Mouse (Mus musculus): ENCODE results near the gene Ddx41.
"Not testable (repeated sequence)": the region's sequence is repeated elsewhere in the genome, so short reads cannot be mapped to it uniquely, and the experiment has no call there.

Ddx41 gene

DNA sequence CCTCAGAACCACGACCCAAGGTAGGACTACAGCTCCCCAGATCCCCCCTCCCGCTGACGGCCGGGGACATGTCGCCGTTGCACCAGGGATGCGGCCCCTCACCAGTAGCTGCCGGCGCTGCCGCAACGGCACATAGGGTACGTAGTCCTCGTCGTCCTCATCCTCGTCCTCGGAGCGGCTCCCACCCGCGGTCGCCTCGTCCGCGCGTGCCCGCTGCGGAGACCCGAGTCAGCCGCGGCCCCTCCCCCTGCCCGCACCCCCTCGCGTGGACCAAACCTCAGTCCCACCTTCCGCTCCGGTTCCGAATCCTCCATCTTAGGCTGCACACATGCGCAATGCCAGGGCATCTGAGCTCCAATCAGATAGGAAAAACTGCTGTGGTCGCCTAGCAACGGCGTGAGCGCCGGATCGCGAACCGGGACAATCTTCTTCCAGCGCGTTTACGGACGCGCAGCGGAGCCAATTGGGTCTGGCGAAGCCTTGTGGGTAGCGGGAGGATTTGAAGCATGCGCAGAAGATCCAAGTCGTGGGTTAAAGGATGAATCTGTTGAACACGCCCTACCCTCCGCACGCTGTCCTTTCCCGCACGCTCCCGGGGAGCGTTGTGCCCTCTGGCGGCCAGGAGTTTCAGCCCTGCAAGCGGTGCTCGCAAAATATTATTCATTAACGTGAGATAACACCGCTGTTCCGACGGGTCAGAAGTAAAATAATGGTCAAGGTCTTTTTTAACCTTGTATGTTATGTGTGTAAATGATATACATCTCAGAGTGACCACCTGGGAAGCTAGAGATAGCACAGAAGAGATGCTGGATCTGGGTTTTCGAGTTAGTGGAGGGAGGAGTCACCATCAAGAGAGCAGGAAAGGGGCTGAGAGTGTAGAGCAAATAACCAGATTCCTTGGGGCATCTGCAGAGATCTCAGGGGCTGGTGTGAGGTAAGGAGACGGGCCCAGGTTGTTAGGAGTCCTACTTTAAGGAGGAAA, at the start of gene Ddx41:
Gene Ddx41 (minus strand): TSS at position 465 of the 982 bp plus-strand sequence.
- peak; percentile 98 for DNase-seq (ENCODE audit: low read depth, low spot score)

DNA sequence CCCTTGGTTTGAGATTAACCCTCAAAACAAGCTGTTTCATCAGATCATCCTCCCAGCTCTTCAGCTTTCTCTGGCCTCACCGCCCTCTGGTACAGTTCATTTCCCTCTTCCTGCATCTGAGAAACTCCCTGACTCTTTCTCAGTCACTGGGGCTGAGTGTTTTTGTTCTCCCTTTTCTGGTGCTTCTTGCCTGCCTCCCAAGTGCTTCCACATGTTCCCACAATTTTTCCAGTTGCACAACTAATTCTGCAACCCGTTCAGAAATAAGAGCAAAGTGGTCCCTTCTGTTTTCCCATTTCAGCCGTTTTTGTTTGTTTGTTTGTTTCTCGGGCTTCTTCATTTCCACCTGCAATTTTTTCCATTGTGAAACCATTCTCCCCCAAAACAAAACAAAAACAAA, 41.6 kb upstream of the Ddx41 start:
- no peak for DNase-seq (ENCODE audit: low read depth, low spot score)

- DNase-seq (ENCODE audit: low read depth, low spot score) = not testable (repeated sequence)
These were observed 40.4 kb upstream of the Ddx41 start for GRCm38 (mm10) chr13:55576872-55577271.

DNA sequence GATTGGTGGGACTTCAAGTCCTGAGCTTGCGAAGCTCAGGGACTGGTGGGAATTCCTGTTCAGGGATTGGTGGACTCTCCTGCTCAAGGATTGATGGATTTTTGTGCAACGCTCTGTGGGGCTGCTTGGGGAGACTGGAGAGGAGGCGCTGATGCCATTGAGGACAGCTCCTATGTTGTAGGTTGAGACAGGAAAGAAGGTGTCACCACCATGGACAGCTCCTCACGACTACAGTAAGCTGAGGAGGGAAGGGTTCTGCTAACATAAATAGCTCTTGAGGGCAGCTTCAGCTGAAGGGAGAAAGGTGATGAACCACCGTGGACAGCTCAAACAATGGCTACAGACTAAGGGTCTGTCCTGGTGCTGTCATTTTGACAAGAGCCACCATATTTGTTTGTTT, 39.5 kb upstream of the Ddx41 start:
- DNase-seq (ENCODE audit: low read depth, low spot score) = no peak

GRCm38 (mm10) chr13:55574321-55574720, 37.9 kb upstream of the Ddx41 start:
- DNase-seq (ENCODE audit: low read depth, low spot score) = no peak

DNA sequence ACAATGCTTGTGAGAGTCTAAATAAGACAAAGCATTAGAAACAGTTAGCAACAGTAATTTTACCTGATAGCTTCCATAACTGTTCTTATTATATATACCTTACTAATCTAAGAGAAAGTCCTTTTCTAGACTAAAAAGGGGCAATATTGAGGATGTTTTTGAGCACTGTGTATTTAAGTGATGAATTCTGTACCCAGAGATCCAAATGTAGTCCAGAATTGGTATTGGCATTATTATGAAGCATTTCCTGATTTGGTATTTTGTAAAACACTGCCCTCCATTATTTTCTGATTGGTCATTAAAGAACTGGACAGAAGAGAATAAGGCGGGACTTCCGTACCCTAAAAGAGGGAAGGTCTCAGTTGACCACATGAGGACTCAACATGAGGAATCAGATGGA, 37.0 kb upstream of the Ddx41 start, which contains the start of gene Tmed9:
Gene Tmed9 (plus strand): TSS at position 301 of the 400 bp plus-strand sequence.
- no peak for DNase-seq (ENCODE audit: low read depth, low spot score)

DNA sequence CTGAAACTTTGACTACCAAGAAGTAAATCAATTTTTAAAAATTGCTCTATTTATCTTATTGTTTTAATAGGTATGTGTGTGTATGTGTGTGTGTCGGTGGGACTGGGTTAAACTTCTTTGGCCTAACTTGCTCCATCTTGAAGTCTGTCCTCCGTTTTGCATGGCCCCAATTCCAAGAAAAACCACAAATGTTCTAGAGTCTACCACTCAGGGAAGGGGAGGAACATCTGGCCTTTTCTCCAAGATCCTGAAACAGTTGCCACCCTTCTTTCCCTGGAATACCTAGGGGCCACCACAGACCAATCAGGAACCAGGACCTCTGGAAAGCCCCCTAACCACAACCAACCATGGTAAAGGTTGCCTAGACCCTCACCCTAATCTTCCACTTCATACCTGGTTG, 35.5 kb upstream of the Ddx41 start:
- peak; percentile 22 for DNase-seq (ENCODE audit: low read depth, low spot score)

DNA sequence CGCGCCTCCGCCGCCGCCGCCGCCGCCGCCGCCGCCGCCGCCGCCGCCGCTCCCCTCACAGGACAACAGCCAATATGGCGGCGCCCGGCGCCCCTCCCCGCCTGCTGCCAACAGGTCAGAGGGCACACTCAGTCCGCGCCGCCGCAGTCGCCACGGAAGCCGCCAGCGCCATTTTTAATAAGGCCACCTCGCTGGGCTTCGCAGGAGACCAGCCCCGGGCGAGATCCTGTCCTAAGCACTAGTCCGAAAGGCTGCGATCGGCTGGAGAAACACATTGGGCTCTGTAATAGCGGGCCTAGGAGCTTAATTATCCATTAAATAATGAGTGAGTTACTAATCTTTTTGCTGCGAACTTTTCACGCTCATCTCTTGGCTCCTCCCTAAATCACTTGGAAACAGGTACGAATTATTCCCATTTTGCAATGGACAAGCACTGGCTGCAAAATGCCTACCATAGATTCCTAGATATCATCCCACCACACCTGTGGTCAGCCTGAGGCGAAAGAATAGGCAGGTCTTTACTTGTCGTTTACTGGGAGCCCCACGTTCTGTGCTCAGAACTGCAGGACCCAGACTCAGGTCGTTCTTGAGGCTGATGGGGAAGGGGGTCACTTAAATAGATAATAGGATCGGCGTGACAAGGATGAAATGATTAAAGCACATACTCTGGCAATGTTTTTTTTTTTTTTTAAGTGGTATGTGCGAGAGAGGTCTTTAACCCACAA, 34.7 kb upstream of the Ddx41 start, which contains the start of gene Fam193b:
Gene Fam193b (minus strand): TSS at position 94 of the 725 bp plus-strand sequence.
- DNase-seq (ENCODE audit: low read depth, low spot score) = peak; percentile 86

DNA sequence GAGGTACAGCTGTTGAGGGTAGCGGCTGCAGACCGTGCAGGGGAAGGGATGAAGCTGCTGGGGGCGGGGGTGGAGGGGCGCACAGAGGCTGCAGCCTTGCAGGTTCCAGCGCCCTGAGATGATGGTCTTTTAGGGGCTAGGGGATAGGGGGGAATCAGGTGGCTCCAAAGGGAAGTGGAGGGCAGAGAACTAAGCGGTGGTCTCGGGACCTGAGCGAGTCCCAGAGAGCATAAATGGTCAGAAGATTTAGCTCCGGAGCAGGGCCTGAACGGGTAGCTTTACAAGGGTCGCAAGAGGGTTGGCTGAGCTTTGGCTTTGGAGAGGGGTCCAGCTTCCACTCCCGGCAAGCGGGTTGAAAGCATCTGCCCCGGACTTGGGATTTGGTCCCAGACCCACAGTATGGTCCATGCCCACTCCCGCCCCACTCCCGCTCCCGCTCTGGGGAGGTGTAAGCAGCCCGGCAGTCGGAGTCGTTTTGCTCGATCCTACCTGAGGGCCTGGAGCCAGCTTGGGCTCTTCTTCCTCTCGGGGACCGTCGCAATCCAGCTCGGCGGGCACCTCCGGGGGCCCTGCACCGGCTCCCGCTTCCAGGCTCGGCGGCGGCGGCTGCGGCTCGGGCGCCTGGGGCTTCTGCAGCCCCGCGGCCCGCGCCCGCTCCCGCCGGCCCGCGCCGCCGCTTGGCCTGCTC, 34.0 kb upstream of the Ddx41 start:
- DNase-seq (ENCODE audit: low read depth, low spot score) = peak; percentile 16

DNA sequence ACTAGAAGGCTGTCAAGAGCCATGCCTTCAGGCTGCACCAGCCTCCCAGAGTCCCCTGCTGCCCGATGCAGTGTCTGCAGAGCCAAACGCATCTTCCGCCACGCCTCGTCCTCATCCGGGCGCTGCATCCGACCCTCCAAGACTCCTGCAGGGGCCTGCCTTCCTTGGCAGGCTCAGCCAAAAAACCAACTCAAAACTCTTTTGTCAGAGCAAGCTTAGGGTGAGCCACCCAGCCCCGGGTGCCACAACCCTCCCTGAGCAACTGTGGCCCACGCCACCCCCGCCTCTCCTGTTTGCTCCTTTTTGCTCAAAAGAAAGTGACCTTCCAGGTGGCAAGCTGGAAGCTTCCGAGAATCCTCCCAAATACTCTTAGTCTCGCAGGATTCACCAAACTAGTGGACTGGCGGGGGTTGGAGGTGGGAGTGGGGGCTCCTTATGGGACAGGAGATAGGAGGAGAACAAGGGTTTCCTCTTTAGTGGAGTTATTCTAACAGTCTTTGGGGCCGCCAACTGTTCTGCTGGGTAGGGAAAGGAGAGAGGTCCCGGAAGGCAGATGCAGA, 33.3 kb upstream of the Ddx41 start:
- DNase-seq (ENCODE audit: low read depth, low spot score) = no peak

- DNase-seq (ENCODE audit: low read depth, low spot score) = not testable (repeated sequence)
These were observed 32.1 kb upstream of the Ddx41 start for GRCm38 (mm10) chr13:55568524-55568923.

DNA sequence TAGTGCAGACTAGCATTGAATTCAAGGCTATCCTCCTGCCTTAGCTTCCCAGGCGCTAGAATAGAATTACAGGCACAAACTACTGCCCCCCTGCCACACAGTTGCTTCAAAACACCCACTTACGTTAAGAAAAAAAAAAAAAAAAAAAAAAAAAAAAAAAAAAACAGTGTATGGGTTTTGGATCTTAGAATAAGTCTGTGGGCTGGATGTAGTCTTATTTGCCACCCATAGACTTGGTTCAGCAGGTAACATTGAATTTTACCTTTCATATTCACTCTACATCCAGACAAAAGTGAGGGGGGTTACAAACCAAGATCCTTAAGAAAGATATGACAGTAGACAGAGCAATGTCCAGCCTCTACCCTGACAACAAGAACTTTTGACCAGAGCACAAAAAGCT, 31.5 kb upstream of the Ddx41 start:
- no peak for DNase-seq (ENCODE audit: low read depth, low spot score)

GRCm38 (mm10) chr13:55567001-55567400, 30.5 kb upstream of the Ddx41 start:
- no peak for DNase-seq (ENCODE audit: low read depth, low spot score)

DNA sequence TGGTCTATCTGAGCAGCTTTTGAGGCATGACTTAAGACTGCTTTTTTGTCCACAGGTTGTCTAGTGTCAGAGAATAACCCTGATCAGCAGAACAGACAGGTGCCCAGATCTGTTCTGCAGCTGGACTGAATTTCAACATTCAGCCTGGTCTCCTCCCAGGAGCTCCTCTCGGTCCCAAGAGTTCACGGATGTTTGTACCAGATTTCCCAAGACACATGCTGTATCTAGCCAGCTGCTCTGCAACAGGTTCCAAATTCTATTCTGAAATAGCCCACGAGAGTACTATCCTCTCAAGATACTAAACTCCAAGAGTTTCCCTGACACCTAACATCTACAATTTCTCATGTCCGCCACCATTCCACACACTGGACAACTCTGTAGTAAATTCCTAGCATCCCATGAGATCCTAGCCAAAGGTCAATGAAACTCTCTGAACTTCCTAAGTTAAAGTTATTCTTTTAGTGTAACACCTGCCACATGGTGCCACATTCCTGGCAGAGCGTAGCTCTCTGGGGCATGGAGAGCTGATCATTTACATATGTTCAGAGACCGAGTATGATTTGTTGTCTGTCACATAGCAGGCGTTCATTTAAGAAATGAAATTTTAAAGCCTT, 26.9 kb upstream of the Ddx41 start:
- DNase-seq (ENCODE audit: low read depth, low spot score) = no peak

DNA sequence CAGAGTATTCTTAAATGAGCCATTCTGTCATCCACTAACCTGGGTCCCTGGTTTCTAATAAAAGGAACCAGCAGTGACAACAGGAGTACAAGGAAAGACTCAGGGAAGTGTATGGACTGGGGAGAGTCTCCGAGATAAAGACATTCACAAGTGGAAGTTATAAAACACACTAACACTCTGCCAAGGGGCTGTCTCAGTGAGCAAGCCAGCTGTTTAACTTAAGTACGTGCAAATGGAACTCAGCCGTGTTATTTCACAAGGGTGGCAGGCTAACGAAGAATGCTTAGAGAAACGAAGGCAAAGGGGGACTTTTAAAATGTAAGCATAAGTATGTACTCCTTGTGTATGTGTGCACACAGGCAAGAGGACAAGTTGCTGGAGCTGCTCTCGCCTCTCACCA, 21.0 kb upstream of the Ddx41 start:
- no peak for DNase-seq (ENCODE audit: low read depth, low spot score)

- no peak for DNase-seq (ENCODE audit: low read depth, low spot score)
These were observed 19.5 kb upstream of the Ddx41 start for GRCm38 (mm10) chr13:55555921-55556320.

GRCm38 (mm10) chr13:55549061-55549460, 12.6 kb upstream of the Ddx41 start:
- no peak for DNase-seq (ENCODE audit: low read depth, low spot score)

DNA sequence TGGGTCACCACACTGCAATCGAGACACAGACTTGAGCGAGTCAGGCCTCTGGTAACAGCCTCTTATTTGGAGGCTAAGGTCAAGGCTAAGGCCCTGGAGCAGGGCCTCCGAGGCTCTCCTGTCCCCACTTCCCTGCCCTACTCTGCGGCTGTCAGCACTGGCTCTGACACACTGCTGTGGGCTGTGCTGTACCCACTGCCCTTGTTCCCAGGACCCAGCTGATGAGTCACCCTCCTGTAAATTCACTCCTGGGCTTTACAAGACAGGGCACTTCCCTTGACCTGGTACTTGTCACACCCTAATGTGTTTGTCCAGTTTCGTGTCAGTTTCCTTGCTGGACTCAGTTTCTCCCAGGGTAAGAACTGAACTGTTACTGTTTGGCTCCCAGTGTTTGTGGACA, 12.0 kb upstream of the Ddx41 start:
- DNase-seq (ENCODE audit: low read depth, low spot score) = no peak

DNA sequence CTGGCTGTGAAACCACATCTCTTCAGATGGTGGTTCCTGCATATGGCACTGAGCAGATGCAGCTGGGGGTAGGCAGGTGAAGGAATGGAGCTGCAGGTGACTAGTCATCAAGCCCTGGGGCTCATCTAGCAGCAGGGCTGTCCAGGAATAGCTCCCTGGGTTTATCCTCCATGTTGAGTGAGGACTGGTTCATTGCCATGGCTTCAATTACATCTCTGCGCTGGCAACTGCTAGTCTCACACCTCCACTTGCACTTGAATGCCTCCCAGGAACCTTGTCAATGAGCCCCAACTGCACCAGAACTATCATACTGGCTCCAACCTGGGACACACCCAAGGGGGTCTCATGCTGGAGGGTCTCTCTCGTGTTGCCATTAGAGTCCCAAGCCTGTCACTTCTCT, 11.5 kb upstream of the Ddx41 start:
- DNase-seq (ENCODE audit: low read depth, low spot score) = no peak

DNA sequence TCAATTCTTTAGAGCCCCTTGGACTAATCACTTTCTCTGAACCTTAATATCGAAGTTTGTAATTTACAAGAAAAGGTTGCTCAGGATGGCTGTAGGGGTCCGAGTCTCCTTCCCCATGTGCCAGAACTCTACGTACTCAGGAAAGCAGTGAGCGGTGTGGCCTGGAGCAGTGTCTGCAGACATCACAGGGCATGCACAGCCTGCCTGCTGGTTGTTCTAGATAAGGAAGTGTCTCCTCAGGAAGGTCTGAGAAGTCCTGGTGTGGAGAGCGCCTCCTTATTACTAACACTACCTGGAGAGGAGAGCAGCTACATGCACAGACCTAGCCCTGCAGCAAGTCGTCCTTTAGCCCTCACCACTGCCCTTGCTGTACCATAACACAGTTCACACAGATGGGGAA, 8.3 kb upstream of the Ddx41 start:
- no peak for DNase-seq (ENCODE audit: low read depth, low spot score)

DNA sequence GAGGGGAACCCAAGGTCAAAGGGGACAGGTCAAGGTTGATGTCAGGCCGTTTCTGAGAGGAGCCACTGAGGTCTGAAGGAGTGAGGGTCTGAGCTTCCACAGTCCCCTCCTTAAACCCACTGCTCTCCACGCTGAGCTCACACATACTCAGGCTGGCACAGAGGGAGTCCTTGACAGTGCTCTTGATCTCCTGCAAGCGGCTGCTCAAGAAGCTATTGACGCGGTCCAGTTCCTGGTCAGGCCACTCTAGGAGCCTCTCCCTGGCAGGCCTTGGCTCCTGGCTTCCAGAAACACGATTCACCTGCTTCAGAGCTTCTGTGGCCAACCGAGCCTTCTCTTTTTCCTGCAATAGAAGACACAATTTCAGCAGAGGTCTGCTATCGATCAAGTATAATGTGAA, 7.0 kb upstream of the Ddx41 start:
- DNase-seq (ENCODE audit: low read depth, low spot score) = no peak
